Mouse (Mus musculus) embryonic fibroblast, embryonic 13.5 days (primary cell): ENCODE data around the gene Zfx.

Experiments
- CTCF ChIP-seq: IDR thresholded peaks from 2 replicates; pipeline ENCODE4 v1.5.1; 2011; ENCODE audit warnings: mild to moderate bottlenecking, control low read depth, low read length, moderate library complexity, borderline replicate concordance; ENCODE audit not compliant: insufficient read depth
- POLR2A ChIP-seq: IDR thresholded peaks from 2 replicates; pipeline ENCODE4 v1.6.1; 2011; ENCODE audit warnings: low read depth, mild to moderate bottlenecking, control low read depth, low read length, moderate library complexity

GRCm38 (mm10) chrX:94061246-94061645 is 62.3 kb downstream of the Zfx start:
- TF ChIP-seq CTCF (no peak), POLR2A (peak; percentile 48; the same call in 1 of the 2 replicates)
